Mouse (Mus musculus): ENCODE data around the gene Nup62. TPM values are rescaled to one million over a fixed set of nuclear protein-coding genes. Genes with fewer than 3 reads are reported as not detected.

Nup62 gene
- polyA plus RNA-seq, 1 experiment from 2014 or later = 169 TPM

DNA sequence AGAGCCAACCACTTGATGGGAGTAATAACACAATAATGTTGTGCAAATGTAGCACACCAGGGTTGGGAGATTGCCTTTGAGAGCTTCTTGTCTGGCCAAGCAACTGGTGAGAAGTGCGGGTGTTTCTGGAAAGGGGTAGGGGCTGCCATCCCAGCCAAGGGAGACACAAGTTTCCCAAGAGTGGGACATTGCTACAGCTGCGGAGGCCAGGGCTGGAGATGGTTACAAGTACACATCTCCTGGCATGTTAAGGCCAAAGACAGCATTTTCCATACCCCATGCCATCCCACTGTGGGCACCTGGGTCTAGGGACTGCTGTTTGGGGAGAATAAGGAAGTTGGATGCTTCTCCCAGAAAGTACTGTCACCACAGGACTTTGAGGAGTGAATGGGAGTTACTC, 37.2 kb downstream of the Nup62 start:
- H3K4me3 ChIP-seq = peak overlapping the region; percentile 62; the same call in 1 of the 2 replicates
- peaks cover 25% of the 10 kb centered on the region for H3K36me3 ChIP-seq (replicated peaks)
- 98% methylated on average over 2 of the region's 2 CpGs for WGBS
- no peak overlapping the region for H3K27ac ChIP-seq (replicated peaks)
- no peaks in the 10 kb centered on the region for H3K9me3 ChIP-seq
- no peak for DNase-seq (ENCODE audit: low spot score)
- peaks cover 72% of the 10 kb centered on the region for H3K4me1 ChIP-seq
- H3K27me3 ChIP-seq (replicated peaks; ENCODE audit: low read depth, poor library complexity, severe bottlenecking) = no peaks in the 10 kb centered on the region

DNA sequence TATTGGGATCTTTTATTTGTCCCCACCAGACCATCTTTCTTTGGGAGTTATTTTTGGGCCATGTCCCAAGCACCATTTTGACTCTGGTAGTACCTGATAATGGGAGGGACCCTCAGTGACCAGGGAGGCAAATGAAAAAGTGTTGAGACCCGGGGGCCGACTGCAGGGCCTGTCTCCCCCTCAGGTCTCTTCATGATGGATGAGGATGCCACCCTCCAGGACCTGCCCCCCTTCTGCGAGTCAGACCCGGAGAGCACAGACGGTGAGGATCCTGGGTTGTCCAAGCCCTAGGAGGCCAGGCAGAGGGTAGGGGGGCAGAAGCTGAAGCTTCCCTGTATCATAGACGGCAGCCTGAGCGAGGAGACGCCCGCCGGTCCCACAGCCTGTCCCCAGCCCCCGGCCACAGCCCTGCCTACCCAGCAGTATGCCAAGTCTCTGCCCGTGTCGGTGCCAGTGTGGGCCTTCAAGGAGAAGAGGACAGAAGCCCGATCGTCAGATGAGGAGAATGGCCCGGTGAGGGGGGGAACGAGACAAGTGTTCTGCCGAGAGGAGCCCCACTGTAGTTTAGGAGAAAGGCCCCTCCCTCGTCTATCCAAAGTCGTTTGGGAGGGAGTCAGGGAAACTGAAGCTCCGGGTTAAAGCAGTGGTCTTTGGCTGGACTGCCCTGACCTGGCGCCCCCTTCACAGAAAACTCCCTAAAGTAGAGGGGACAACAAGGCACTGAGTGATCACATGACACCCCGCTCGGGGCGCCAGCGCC, 37.9 kb downstream of the Nup62 start:
- H3K27me3 ChIP-seq (replicated peaks; ENCODE audit: low read depth, poor library complexity, severe bottlenecking) = no peaks in the 10 kb centered on the region
- no peaks in the 10 kb centered on the region for H3K9me3 ChIP-seq
- 36% methylated on average over 26 of the region's 26 CpGs for WGBS
- H3K27ac ChIP-seq (replicated peaks) = peak overlapping the region; percentile 83
- H3K36me3 ChIP-seq (replicated peaks) = peaks cover 30% of the 10 kb centered on the region
- DNase-seq (ENCODE audit: low spot score) = peak; percentile 26
- peak overlapping the region; percentile 62 for H3K4me3 ChIP-seq
- peaks cover 76% of the 10 kb centered on the region for H3K4me1 ChIP-seq

DNA sequence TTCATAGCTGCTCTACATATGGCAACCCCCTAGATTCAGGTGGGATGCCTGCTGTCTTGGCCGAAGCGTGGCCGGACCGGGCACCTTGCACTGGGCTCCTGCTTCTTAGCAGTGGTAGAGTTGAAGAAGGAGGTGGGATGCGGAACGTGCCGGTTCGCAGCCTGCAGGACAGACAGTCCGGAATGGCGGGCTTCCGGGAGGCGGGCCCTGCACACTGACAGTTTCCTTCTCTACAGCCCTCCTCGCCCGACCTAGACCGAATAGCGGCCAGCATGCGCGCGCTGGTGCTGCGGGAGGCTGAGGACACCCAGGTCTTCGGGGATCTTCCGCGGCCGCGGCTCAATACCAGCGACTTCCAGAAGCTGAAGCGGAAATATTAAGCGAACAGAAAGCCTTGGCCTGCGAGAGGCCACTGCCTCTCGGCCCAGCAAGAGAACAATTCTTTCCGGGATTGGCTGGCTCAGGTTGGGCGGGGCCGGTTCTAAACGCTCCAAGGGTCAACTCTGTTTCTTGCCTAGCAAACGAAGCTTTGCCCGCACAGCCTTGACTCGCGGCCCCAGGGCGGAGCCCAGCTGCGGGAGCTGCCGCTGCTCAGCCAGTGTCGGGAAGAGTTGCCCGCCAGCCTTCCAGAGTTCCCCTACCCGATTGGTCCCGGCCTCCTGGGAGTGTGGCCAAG, 38.6 kb downstream of the Nup62 start:
- H3K27ac ChIP-seq (replicated peaks) = peak overlapping the region; percentile 83
- no peaks in the 10 kb centered on the region for H3K9me3 ChIP-seq
- H3K27me3 ChIP-seq (replicated peaks; ENCODE audit: low read depth, poor library complexity, severe bottlenecking) = no peaks in the 10 kb centered on the region
- peak overlapping the region; percentile 62 for H3K4me3 ChIP-seq
- WGBS = 3% methylated on average over 45 of the region's 45 CpGs
- peaks cover 76% of the 10 kb centered on the region for H3K4me1 ChIP-seq
- peaks cover 31% of the 10 kb centered on the region for H3K36me3 ChIP-seq (replicated peaks)
- DNase-seq (ENCODE audit: low spot score) = peak; percentile 83

DNA sequence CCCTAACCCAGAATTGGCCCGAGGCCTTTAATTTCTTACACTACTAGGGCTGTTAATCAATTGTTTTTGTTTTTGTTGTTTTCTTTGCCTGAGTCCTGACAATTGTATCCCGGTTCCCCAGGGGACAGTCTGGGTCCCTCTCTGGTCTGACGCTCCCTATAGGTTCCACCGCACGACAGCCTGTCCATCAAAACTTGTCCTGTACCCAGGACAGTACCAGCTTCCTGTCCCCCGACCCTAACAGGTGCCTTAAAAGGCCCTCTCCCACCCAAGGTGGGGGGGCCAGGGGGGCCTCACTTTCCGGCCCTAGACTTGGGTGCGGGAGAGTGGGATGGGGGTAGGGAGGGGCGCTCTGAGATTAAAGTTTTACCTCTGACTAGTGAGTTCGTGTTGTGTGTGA, 39.1 kb downstream of the Nup62 start:
- Histone ChIP-seq H3K27me3 (replicated peaks; ENCODE audit: low read depth, poor library complexity, severe bottlenecking) (no peaks in the 10 kb centered on the region), H3K36me3 (replicated peaks) (peaks cover 37% of the 10 kb centered on the region), H3K27ac (replicated peaks) (peak overlapping the region; percentile 83), H3K4me3 (peak overlapping the region; percentile 62), H3K9me3 (no peaks in the 10 kb centered on the region), H3K4me1 (peaks cover 80% of the 10 kb centered on the region)
- WGBS = 50% methylated on average over 10 of the region's 10 CpGs
- no peak for DNase-seq (ENCODE audit: low spot score)

DNA sequence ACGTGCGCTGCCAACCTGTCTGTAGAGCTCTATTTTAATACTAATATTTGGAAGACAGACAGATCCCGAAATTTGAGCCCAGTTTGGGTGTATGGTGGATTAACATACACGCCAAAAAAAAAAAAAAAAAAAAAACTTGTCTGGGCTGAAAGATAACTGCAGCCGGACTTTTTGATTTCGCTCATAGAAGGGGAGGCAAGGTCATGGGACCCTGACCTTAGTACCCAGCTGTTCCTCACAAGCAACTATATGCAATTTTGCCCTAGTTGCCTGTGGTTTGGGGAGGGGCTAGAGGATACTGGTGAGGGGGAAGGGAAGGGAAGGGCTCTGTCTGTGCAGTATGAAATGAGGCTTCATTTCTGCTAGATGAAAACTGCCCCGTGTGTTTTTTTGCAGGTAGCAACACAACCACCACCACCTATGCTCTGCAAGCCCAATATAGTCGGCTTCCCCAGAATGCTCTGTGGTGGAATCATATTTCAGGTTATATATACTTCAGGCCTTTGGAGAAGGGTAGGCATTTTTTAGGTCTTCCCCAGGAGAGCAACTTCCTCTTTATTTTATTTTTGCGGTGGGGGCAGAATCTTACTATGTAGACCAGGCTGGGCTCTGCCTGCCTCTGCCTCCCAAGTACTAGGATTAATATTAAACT, 40.5 kb downstream of the Nup62 start:
- WGBS = 68% methylated on average over 9 of the region's 9 CpGs
- H3K27ac ChIP-seq (replicated peaks) = peak overlapping the region; percentile 91

DNA sequence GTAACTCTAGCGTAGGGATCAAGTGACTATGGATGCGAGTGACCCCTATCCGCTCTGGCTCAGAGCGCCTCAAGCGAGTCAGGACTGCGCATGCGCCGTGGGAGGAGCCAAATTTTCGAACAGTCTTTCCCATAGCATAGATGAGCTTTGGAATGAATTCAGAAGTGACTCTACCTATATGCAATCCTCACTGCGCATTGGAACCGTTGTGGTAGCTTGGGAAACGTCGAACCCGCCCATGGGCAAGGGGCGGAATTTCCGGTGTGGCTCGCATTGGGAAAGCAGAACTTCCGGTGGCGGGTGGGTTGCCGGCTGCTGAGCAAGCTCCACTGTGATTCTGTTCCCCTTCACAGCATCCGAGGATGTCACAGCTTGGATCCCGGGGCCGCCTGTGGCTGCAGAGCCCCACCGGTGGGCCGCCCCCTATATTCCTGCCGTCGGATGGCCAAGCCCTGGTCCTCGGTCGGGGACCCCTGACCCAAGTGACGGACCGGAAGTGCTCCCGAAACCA, 41.2 kb downstream of the Nup62 start, which contains the start of gene Pnkp:
Gene Pnkp (plus strand): TSS at position 98 of the 511 bp plus-strand sequence.
- peak; percentile 90 for DNase-seq (ENCODE audit: low spot score)
- WGBS = under 1% methylated on average over 32 of the region's 32 CpGs
- Histone ChIP-seq H3K27ac (replicated peaks) (peak within 1 kb of the TSS; percentile 91), H3K36me3 (replicated peaks) (peaks cover 47% of the 10 kb centered on the region), H3K27me3 (replicated peaks; ENCODE audit: low read depth, poor library complexity, severe bottlenecking) (no peaks in the 10 kb centered on the region), H3K4me1 (peaks cover 79% of the 10 kb centered on the region), H3K9me3 (no peaks in the 10 kb centered on the region), H3K4me3 (peak within 1 kb of the TSS; percentile 87)

More for the DNA sequence above, 40.5 kb downstream of the Nup62 start:
- Histone ChIP-seq H3K27me3 (replicated peaks; ENCODE audit: low read depth, poor library complexity, severe bottlenecking) (no peaks in the 10 kb centered on the region), H3K9me3 (no peaks in the 10 kb centered on the region), H3K4me1 (peaks cover 81% of the 10 kb centered on the region), H3K4me3 (peak overlapping the region; percentile 87), H3K36me3 (replicated peaks) (peaks cover 43% of the 10 kb centered on the region)
- no peak for DNase-seq (ENCODE audit: low spot score)

DNA sequence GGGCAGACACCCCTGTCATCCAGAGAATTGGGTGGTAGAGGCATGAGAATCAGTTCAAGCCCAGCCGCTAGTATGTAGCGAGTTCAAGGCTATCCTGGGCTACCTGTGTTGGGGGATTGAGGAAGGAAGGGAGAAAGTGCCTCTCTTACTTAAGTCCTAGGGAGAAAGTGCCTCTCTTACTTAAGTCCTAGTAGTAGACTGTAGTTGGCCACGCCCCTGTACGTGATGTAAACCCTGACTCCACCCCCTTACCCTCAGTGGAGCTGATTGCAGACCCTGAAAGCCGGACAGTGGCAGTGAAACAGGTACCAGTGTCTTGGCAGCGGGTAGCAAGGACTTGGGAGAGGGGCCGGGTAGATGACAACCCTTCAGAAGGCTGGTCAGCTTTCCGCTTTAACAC, 42.0 kb downstream of the Nup62 start:
- Histone ChIP-seq H3K27ac (replicated peaks) (peak overlapping the region; percentile 91), H3K4me1 (peaks cover 72% of the 10 kb centered on the region), H3K27me3 (replicated peaks; ENCODE audit: low read depth, poor library complexity, severe bottlenecking) (no peaks in the 10 kb centered on the region), H3K9me3 (no peaks in the 10 kb centered on the region), H3K36me3 (replicated peaks) (peaks cover 47% of the 10 kb centered on the region), H3K4me3 (peak overlapping the region; percentile 87)
- DNase-seq (ENCODE audit: low spot score) = no peak
- WGBS = 28% methylated on average over 8 of the region's 8 CpGs

DNA sequence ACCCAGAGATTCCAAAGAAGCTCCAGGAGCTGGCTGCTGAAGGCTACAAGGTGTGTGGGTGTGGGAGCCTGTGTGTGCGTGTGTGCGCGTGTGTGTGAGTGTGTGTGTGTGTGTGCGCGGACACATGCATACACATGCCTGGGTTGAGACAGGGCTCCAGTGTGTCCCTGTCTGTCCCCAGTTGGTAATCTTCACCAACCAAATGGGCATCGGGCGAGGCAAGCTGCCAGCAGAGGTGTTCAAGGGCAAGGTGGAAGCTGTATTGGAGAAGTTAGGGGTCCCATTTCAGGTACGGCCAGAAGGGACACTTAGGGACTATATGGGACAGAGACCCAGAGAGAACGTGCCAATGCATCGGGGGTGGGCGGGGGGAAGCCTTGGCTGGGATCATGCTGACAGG, 44.0 kb downstream of the Nup62 start:
- Histone ChIP-seq H3K9me3 (no peaks in the 10 kb centered on the region), H3K4me3 (peak overlapping the region; percentile 16; the same call in 1 of the 2 replicates), H3K36me3 (replicated peaks) (peaks cover 57% of the 10 kb centered on the region), H3K27ac (replicated peaks) (no peak overlapping the region), H3K27me3 (replicated peaks; ENCODE audit: low read depth, poor library complexity, severe bottlenecking) (no peaks in the 10 kb centered on the region), H3K4me1 (peaks cover 55% of the 10 kb centered on the region)
- WGBS = 92% methylated on average over 11 of the region's 11 CpGs
- DNase-seq (ENCODE audit: low spot score) = no peak

DNA sequence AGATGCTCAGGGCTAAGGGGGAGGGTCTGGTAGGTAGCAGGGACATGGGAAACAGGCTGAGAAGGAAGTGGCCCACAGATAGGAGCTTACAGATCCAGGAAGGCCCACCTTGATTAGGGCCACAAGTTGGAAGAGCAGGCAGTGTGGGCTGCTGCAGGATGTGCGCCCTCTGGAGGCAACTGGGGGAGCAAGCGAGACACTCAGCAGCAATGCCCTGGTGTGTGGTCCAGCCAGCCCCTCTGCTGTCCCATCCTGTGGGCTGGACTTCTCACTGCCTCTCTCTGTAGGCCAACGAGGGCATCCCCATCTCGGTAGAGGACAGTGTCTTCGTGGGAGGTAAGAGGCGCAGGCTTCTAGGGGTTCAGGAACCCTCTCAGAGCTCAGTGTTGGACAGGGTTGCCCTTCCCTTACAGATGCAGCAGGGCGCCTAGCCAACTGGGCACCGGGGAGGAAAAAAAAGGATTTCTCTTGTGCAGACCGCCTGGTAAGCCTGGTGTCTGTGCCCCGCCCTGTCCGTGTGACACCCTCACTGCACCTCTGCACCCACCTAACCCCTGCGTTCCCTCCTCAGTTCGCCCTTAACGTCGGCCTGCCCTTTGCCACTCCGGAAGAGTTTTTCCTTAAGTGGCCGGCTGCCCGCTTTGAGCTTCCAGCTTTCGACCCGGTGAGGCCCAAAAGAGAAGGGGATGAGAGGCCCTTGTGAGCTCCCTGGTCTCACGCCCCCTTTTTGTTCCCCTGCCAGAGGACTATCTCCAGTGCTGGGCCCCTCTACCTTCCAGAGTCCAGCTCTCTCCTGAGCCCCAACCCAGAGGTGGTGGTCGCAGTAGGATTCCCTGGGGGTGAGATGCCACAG, 44.9 kb downstream of the Nup62 start:
- peak; percentile 85 for DNase-seq (ENCODE audit: low spot score)
- Histone ChIP-seq H3K27ac (replicated peaks) (peak overlapping the region; percentile 67), H3K4me1 (peaks cover 53% of the 10 kb centered on the region), H3K4me3 (peak overlapping the region; percentile 16), H3K9me3 (no peaks in the 10 kb centered on the region), H3K36me3 (replicated peaks) (peaks cover 66% of the 10 kb centered on the region), H3K27me3 (replicated peaks; ENCODE audit: low read depth, poor library complexity, severe bottlenecking) (no peaks in the 10 kb centered on the region)
- 62% methylated on average over 22 of the region's 22 CpGs for WGBS

DNA sequence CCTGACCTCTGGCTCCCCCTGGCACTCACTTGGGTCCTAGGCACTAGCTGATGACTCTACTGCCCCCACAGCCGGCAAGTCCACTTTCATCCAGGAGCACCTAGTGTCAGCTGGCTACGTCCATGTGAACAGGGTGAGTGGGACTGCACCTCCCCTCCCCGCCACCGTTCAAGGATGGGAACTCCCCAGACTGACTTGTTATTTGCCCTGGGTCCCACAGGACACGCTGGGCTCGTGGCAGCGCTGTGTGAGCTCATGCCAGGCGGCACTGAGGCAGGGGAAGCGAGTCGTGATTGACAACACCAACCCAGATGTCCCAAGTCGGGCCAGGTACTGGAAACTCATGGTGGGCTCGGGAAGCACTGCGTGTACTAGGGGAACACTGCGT, 45.5 kb downstream of the Nup62 start:
- peak overlapping the region; percentile 16; the same call in 1 of the 2 replicates for H3K4me3 ChIP-seq
- H3K36me3 ChIP-seq (replicated peaks) = peaks cover 72% of the 10 kb centered on the region
- no peak for DNase-seq (ENCODE audit: low spot score)
- H3K4me1 ChIP-seq = peaks cover 57% of the 10 kb centered on the region
- H3K27ac ChIP-seq (replicated peaks) = no peak overlapping the region
- H3K27me3 ChIP-seq (replicated peaks; ENCODE audit: low read depth, poor library complexity, severe bottlenecking) = no peaks in the 10 kb centered on the region
- no peaks in the 10 kb centered on the region for H3K9me3 ChIP-seq
- 84% methylated on average over 14 of the region's 14 CpGs for WGBS

DNA sequence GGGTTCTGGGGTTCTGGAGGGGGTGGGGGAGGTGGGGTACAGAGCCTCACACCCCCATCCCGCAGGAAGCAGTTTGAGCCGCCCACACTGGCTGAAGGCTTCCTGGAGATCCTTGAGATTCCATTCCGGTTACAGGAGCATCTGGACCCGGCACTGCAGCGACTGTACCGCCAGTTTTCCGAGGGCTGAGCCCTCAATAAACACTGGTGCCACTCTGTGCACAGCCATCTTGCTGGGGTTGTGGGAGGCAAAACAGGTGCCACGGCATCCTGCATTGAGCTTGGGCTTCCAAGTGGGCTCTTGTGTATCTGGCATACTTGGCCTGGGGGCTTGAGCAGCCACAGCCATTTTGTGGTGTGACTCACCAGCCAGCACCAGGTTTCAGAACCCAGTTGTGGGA, 46.5 kb downstream of the Nup62 start:
- 0 out of 2 replicates have a peak overlapping the region, but pooled peaks have one; percentile 2 for H3K4me3 ChIP-seq
- H3K9me3 ChIP-seq = no peaks in the 10 kb centered on the region
- DNase-seq (ENCODE audit: low spot score) = no peak
- peaks cover 82% of the 10 kb centered on the region for H3K36me3 ChIP-seq (replicated peaks)
- 87% methylated on average over 8 of the region's 8 CpGs for WGBS
- H3K27me3 ChIP-seq (replicated peaks; ENCODE audit: low read depth, poor library complexity, severe bottlenecking) = no peaks in the 10 kb centered on the region
- peaks cover 59% of the 10 kb centered on the region for H3K4me1 ChIP-seq
- H3K27ac ChIP-seq (replicated peaks) = no peak overlapping the region
